Mouse (Mus musculus) cerebellum, postnatal 4 days (tissue): Measurements from ENCODE around the gene A830031A19Rik.
A peak's percentile ranks its signal among the peaks of the same experiment; 100 is the strongest.

Experiments
- DNase-seq, 2 experiments: peaks; one replicate each; pipeline ENCODE4 v3.0.0; 2022; ENCODE audit warnings: low spot score in 2 of 2, mixed read lengths in 1 of 2

The A830031A19Rik gene

GRCm38 (mm10) chr11:24074634-24075104 lies at the start of gene A830031A19Rik:
Gene A830031A19Rik (minus strand): TSS chr11:24075054.
- DNase-seq, result no peak

GRCm38 (mm10) chr11:24123991-24124390 lies 49.1 kb upstream of the A830031A19Rik start:
- no peak for DNase-seq

DNA sequence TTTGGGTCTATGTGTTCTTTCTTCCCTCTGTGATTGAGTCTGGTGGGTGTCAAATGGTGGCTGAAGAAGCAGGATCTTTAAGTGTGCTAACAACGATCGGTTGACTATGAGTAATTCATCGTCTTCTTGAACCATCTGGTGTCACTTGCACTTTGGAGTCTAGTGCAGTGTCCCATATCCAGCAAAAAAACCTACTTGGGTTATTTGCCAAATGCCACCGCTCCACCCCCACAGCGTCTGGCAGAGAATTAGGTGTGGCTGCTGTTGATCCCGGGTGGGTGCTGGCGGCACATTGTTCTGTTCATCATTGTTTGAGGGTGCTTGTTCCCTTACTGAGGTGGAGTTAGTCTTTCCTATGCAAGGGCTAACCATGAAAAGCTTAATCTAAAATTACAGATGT lies 48.0 kb upstream of the A830031A19Rik start:
- DNase-seq, result no peak

- no peak for DNase-seq
Observed at GRCm38 (mm10) chr11:24121136-24121535, 46.3 kb upstream of the A830031A19Rik start.

GRCm38 (mm10) chr11:24116582-24117318 lies 41.9 kb upstream of the A830031A19Rik start:
- DNase-seq, result no peak

DNA sequence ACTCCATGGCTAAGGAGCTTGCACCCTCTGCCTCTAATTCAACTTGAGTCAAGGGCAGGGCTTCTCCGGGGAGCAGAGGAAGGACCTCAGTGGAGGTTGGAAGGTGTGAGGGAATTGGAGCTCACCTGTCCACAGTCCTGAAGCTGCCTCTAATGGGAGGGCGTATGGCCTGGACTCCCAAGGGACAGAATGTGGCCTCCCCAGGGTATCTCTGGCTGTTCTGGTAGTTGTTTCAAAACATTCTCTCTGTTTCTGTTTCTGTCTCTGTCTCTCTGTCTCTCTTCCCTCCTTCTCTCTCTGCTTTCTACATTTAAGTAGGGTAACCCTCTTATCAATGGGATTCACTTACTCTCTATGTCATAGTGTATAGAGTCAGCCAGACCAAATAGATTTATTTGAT lies 41.2 kb upstream of the A830031A19Rik start:
- DNase-seq, result no peak

GRCm38 (mm10) chr11:24115017-24115752 lies 40.3 kb upstream of the A830031A19Rik start:
- no peak for DNase-seq

DNA sequence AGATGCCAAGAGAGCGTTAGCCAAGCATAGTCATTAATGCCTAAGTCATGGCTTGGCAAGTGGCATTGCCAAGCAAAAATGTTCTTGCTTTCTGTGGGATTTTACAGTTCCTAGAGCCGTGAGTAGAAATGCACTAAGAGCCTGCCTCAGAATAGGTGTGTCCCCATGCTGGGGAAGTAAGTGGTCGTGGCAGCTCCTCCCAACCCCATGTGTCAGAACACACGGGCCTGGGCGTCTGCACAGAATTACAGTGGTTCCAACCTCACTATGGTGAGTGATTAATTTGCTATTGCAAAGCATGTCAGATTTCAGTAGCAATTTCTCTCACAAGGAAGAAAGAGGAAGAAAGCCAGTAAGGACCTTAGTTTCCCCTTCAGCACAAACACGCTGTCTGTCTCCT lies 36.9 kb upstream of the A830031A19Rik start:
- DNase-seq, result no peak

DNA sequence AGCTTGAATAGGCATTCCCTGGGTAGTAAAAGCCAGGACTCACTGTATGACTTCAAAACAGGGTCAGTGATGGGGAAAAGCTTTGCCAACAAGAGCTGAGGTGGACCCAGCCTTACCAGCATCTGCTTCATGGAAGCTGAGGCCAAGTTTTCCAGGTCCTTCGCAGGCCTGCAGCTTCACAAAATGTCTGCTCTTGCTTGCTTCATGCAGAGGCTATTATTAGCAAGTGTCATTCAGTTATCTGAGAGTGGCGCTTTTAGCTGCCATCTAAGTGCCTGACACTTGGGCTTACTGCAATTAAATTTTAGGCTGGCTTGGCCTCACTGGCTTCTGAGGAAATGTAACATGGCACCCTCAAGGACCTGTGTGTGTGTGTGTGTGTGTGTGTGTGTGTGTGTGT lies 35.3 kb upstream of the A830031A19Rik start:
- DNase-seq, result no peak

DNA sequence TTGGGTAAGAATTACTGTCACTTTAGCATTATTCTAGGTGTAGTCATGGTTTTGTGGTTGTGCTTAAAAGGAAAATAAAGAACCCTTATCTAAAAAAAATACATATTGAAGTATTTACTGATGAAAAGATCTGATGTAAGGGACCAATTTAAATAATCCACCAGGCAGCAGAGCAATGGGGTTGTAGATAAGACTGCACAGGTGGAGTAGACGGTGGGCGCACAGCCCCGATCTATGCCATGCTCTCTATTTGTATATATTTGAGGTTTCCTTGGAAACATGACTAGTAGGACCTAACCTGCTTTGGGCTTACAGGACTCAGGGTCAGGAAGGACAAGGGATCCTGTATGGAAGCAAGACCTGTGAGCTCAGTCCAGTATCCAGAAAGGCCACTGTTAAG lies 34.5 kb upstream of the A830031A19Rik start:
- DNase-seq, result no peak

DNA sequence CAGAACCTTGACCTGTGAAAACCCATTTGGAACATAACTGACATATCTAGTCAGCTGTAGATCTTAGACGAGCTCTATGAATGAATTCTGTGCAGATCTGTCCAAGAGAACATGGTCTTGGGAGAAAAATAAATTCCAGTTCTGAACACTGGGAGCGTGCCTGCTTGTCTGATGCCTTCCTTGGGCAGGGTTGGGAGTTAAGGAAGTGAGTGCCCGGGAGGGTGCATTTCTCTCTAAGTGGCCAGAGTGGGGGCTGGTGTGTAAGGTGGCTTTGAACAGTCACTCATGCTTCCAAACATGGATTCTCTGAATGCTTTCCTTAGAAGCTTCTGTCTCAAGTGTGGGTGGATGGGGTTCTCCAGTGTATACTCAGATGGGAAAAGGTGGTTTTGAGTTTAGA lies 34.1 kb upstream of the A830031A19Rik start:
- no peak for DNase-seq

- DNase-seq, result no peak
Observed at GRCm38 (mm10) chr11:24107414-24107813, 32.6 kb upstream of the A830031A19Rik start.

DNA sequence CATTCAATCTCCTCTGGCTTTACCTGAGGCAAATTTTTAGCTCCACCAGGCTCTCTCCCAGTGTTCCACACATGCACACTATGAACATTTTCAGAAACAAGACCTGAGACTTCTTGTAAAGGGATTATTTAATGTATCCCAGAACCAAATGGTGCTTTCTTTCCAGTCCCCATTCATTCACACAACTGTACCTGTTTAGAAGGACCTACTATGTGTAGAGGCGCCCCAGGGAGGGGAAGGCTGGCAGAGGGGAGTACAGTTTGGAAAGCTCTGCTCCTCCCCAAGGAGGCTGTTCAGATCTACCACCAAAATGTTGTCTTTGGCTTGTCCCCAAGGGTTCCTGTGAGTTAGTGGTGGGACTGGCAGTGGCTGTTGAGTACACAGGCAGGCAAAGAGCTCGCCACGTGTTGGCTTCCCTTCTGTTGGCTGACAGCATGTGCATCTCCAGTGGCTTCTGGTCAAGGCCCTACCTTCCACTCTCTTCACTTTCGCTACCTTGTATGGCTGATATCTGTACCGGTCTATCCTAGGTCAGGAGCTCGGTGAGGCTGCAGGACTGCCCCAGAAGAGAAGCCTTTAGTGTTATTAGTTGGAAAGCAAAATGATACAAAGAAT lies 28.4 kb upstream of the A830031A19Rik start:
- no peak for DNase-seq

DNA sequence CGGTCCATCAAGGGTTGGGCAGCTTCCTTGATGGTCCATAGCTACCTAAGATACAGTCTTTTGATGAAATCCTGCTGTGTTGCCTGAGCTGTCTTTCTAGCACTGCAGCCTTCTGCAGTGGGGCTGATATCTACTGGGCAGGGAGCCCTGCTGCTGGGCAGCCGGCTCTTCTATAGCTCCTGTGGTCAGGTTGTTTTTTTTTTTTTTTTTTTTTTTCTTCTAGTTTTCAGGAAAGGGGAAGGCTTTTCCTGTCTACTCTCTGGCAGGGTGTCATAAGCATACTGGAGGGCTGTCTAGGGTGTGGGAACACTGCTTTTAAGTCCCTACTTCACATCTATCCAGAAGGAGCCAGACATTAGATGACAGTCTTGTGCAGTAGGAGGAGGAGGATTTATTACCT lies 27.5 kb upstream of the A830031A19Rik start:
- no peak for DNase-seq

DNA sequence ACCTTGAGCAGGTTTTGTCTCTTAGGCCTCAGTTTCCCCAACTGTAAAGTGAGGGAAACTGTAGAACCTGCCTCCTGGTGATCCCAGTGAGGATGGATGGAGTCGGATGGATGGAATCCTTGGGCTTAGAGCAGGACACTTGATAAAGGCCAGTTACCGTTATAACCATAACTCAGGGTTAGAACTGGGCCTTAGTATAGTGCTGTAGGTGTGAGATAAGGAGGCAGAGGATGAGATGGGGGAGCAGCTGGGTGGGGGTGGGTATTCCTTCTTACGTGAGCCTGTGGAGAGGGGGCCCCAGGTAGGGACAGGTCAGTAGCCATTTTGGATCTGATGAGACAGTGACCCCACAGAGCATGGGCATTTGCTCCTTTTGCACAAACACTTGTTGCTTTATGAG lies 26.8 kb upstream of the A830031A19Rik start:
- DNase-seq, result no peak

GRCm38 (mm10) chr11:24100449-24101070 lies 25.7 kb upstream of the A830031A19Rik start:
- DNase-seq, result no peak

- DNase-seq, result peak in 1 of 2 experiments; percentile 37
Observed at GRCm38 (mm10) chr11:24099886-24100293, 25.0 kb upstream of the A830031A19Rik start.

- DNase-seq, result no peak
Observed at GRCm38 (mm10) chr11:24099215-24099614, 24.4 kb upstream of the A830031A19Rik start.

- no peak for DNase-seq
Observed at GRCm38 (mm10) chr11:24098662-24099061, 23.8 kb upstream of the A830031A19Rik start.

GRCm38 (mm10) chr11:24098069-24098468 lies 23.2 kb upstream of the A830031A19Rik start:
- no peak for DNase-seq

GRCm38 (mm10) chr11:24097026-24097425 lies 22.2 kb upstream of the A830031A19Rik start:
- DNase-seq, result no peak

GRCm38 (mm10) chr11:24096483-24096882 lies 21.6 kb upstream of the A830031A19Rik start:
- DNase-seq, result no peak
